Mouse (Mus musculus) hindbrain, postnatal 0 days (tissue): ENCODE data around the gene Col4a1. TPM values are rescaled to one million over a fixed set of nuclear protein-coding genes. Genes with fewer than 3 reads are reported as not detected.

Experiments
- ATAC-seq: fragments of 200-750 bp; cut with Nextera tagmentation; 2 replicates; pipeline ENCODE4 v1.8.0; 2017; ENCODE audit warnings: mild to moderate bottlenecking, moderate TSS enrichment, moderate library complexity
- DNase-seq: peaks from one replicate; pipeline ENCODE4 v3.0.0-alpha.2; 2015; ENCODE audit warnings: low spot score
- H3K27ac ChIP-seq: fragments of 300-500 bp; sonication (generic); 2 replicates; pipeline ENCODE4 v1.5.1; 2014; ENCODE audit warnings: mild to moderate bottlenecking
- H3K27me3 ChIP-seq: fragments of 300-500 bp; sonication (generic); 2 replicates; pipeline ENCODE4 v1.6.1; 2014; ENCODE audit warnings: low read length, mixed read lengths; ENCODE audit not compliant: insufficient read depth
- H3K36me3 ChIP-seq: fragments of 300-500 bp; sonication (generic); 2 replicates; pipeline ENCODE4 v1.6.1; 2014; ENCODE audit warnings: low read length, mixed read lengths; ENCODE audit not compliant: insufficient read depth
- H3K4me1 ChIP-seq: fragments of 300-500 bp; sonication (generic); 2 replicates; pipeline ENCODE4 v1.6.1; 2014; ENCODE audit warnings: antibody characterized with exemption, low read length, mixed read lengths; ENCODE audit not compliant: insufficient read depth
- H3K4me2 ChIP-seq: fragments of 300-500 bp; sonication (generic); 2 replicates; pipeline ENCODE4 v1.6.1; 2014; ENCODE audit warnings: low read depth, mild to moderate bottlenecking, low read length, moderate library complexity, mixed read lengths
- H3K4me3 ChIP-seq: fragments of 300-500 bp; sonication (generic); 2 replicates; pipeline ENCODE4 v1.5.1; 2014; ENCODE audit warnings: low read length
- H3K9ac ChIP-seq: fragments of 300-500 bp; sonication (generic); replicated peaks from 2 replicates; pipeline ENCODE4 v1.6.1; 2014; ENCODE audit warnings: mild to moderate bottlenecking, low read length, moderate library complexity, mixed read lengths
- H3K9me3 ChIP-seq: fragments of 300-500 bp; sonication (generic); 2 replicates; pipeline ENCODE4 v1.6.1; 2016; ENCODE audit warnings: low read length, mixed read lengths
- CTCF ChIP-seq: IDR thresholded peaks from 2 replicates; pipeline ENCODE4 v1.5.1; 2016; ENCODE audit warnings: antibody characterized with exemption, control low read depth, low read depth
- WGBS: fragments of 180-500 bp; shearing (Covaris S2); extraction: QIAGEN DNeasy Blood & Tissue Kit; methylation state at CpG from one replicate; pipeline ENCODE4 v1.1.7; 2014; 5-methylcytosine and 5-hydroxymethylcytosine counted together
- polyA plus RNA-seq: library from polyadenylated mRNA; unstranded; fragments of >200 nt; fragmentation: Nextera tagmentation; extraction: Ambion mirVana; gene quantifications from 2 replicates; pipeline ENCODE4 v1.2.1, GENCODE M21; 2015
- total RNA-seq: library from RNA; depleted of rRNA; stranded (reverse); fragments of >200 nt; gene quantifications from 2 replicates; pipeline ENCODE4 v1.2.3, GENCODE M21; 2014

Gene Col4a1
- total and polyA plus RNA-seq, 2 experiments from 2014 or later = 46.4 to 203 TPM

- ATAC-seq = no peak
- WGBS = 77% methylated on average over 7 of the region's 7 CpGs
- H3K4me2 ChIP-seq = no peak overlapping the region
Observed at GRCm38 (mm10) chr8:11274415-11274814, 38.2 kb downstream of the Col4a1 start.

GRCm38 (mm10) chr8:11273506-11274158, 39.0 kb downstream of the Col4a1 start:
- Histone ChIP-seq H3K4me3 (no peak overlapping the region), H3K36me3 (no peaks in the 10 kb centered on the region), H3K4me1 (peaks cover 8% of the 10 kb centered on the region), H3K9me3 (no peaks in the 10 kb centered on the region), H3K4me2 (no peak overlapping the region), H3K27me3 (no peaks in the 10 kb centered on the region), H3K27ac (no peak overlapping the region), H3K9ac (no peak overlapping the region)
- 90% methylated on average over 15 of the region's 15 CpGs for WGBS
- no peak for TF ChIP-seq CTCF
- DNase-seq = no peak
- ATAC-seq = no peak

More at GRCm38 (mm10) chr8:11274415-11274814, 38.2 kb downstream of the Col4a1 start:
- Histone ChIP-seq H3K27ac (no peak overlapping the region), H3K27me3 (no peaks in the 10 kb centered on the region), H3K4me1 (peaks cover 10% of the 10 kb centered on the region), H3K4me3 (no peak overlapping the region), H3K9me3 (no peaks in the 10 kb centered on the region), H3K36me3 (no peaks in the 10 kb centered on the region), H3K9ac (no peak overlapping the region)
- DNase-seq = no peak
- TF ChIP-seq CTCF = no peak

GRCm38 (mm10) chr8:11272205-11272604, 40.4 kb downstream of the Col4a1 start:
- no peak for TF ChIP-seq CTCF
- 86% methylated on average over 6 of the region's 6 CpGs for WGBS
- no peak for ATAC-seq
- Histone ChIP-seq H3K9ac (no peak overlapping the region), H3K27me3 (no peaks in the 10 kb centered on the region), H3K4me3 (no peak overlapping the region), H3K36me3 (no peaks in the 10 kb centered on the region), H3K4me1 (no peaks in the 10 kb centered on the region), H3K4me2 (no peak overlapping the region), H3K9me3 (no peaks in the 10 kb centered on the region), H3K27ac (no peak overlapping the region)
- DNase-seq = no peak

GRCm38 (mm10) chr8:11270826-11271225, 41.8 kb downstream of the Col4a1 start:
- Histone ChIP-seq H3K4me1 (no peaks in the 10 kb centered on the region), H3K27ac (no peak overlapping the region), H3K4me3 (no peak overlapping the region), H3K4me2 (no peak overlapping the region), H3K9ac (no peak overlapping the region), H3K9me3 (no peaks in the 10 kb centered on the region), H3K27me3 (no peaks in the 10 kb centered on the region), H3K36me3 (no peaks in the 10 kb centered on the region)
- DNase-seq (no peak), ATAC-seq (no peak)
- WGBS = 81% methylated on average over 6 of the region's 6 CpGs
- TF ChIP-seq CTCF = no peak

GRCm38 (mm10) chr8:11268753-11269152, 43.9 kb downstream of the Col4a1 start:
- no peak for DNase-seq
- H3K4me3 ChIP-seq = no peak overlapping the region
- 77% methylated on average over 6 of the region's 6 CpGs for WGBS
- no peaks in the 10 kb centered on the region for H3K9me3 ChIP-seq
- no peaks in the 10 kb centered on the region for H3K36me3 ChIP-seq
- no peak overlapping the region for H3K4me2 ChIP-seq
- H3K9ac ChIP-seq = no peak overlapping the region
- no peak overlapping the region for H3K27ac ChIP-seq
- H3K4me1 ChIP-seq = no peaks in the 10 kb centered on the region
- no peaks in the 10 kb centered on the region for H3K27me3 ChIP-seq
- no peak for ATAC-seq
- no peak for TF ChIP-seq CTCF

- no peaks in the 10 kb centered on the region for H3K36me3 ChIP-seq
- H3K27ac ChIP-seq = no peak overlapping the region
- ATAC-seq (no peak), DNase-seq (no peak)
- H3K4me2 ChIP-seq = no peak overlapping the region
- TF ChIP-seq CTCF = no peak
- no peak overlapping the region for H3K9ac ChIP-seq
- H3K27me3 ChIP-seq = no peaks in the 10 kb centered on the region
- WGBS = 91% methylated on average over 2 of the region's 2 CpGs
- H3K9me3 ChIP-seq = no peaks in the 10 kb centered on the region
- H3K4me1 ChIP-seq = no peaks in the 10 kb centered on the region
- H3K4me3 ChIP-seq = no peak overlapping the region
Observed at GRCm38 (mm10) chr8:11266471-11266870, 46.2 kb downstream of the Col4a1 start.

GRCm38 (mm10) chr8:11265971-11266370, 46.7 kb downstream of the Col4a1 start:
- WGBS = 72% methylated on average over 3 of the region's 3 CpGs
- H3K4me1 ChIP-seq = no peaks in the 10 kb centered on the region
- DNase-seq (no peak), ATAC-seq (no peak)
- TF ChIP-seq CTCF = no peak
- no peaks in the 10 kb centered on the region for H3K36me3 ChIP-seq
- H3K9ac ChIP-seq = no peak overlapping the region
- no peaks in the 10 kb centered on the region for H3K27me3 ChIP-seq
- H3K4me3 ChIP-seq = no peak overlapping the region
- no peak overlapping the region for H3K4me2 ChIP-seq
- H3K9me3 ChIP-seq = no peaks in the 10 kb centered on the region
- no peak overlapping the region for H3K27ac ChIP-seq
